ENCODE assay signal across 8 mouse cellular contexts in the genomic region with DNA sequence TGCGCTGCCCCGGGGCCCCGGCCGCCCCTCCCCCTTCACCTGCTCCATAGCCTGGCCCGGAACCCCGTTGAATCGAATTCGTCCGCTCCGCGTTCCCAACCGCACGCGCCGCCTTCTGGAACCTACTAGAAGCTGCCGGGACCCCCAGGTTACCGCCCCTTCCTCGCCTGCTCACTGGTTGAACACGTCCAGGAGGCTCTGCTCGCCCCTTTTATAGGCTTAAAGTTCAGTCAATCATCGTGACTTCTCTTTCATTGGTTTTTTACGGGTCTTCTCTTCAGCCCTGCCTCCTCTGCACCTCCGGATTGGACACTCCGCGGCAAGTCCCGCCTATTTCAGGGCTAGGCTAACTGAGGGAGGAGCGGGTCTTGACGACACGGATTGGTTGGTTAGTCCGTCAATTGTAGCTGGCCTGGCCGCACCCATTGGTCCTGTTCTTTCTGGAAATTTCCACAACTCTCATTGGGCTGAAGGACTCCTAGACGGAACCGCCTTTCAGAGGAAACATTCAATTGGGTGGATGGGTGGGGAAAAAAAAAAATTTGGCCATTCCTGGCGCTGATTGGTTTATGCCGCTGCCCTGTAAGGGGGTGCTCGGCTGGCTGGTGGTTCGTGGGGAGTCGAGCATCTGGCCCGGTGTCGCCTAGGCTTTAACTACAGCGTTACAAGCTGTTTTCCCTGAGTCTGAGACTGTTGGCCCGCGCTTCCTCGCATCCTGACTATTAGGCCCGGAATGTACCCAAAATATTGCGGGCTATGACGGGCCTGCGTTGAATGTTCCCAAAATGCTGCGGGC. TPM values are rescaled to one million over a fixed set of nuclear protein-coding genes. Genes with fewer than 3 reads are reported as not detected.
DNase-seq lines count a peak whose midpoint lies in the region; ATAC-seq and TF ChIP-seq lines count a peak whose summit lies in the region.

A gene (minus strand): TSS at position 127 of the 796 bp plus-strand sequence.

- peak; percentile 97 for ATAC-seq in frontal cortex, adult (ENCODE audit: low TSS enrichment)
- ATAC-seq in lung, postnatal 0 days, result peak; percentile 99

- TF ChIP-seq CTCF in lung, postnatal 0 days (IDR thresholded peaks at IDR 0.05), result peak; percentile 67

- peak; percentile 85 for TF ChIP-seq EP300 in lung, postnatal 0 days (IDR thresholded peaks at IDR 0.05)

- peak within 1 kb of the TSS; percentile 82 for H3K4me2 ChIP-seq in lung, postnatal 0 days (replicated peaks; ENCODE audit: low read depth, low read length)

- no peaks in the 10 kb centered on the region for H3K9me3 ChIP-seq in hindbrain, embryonic 10.5 days
- H3K9me3 ChIP-seq in lung, postnatal 0 days (ENCODE audit: low read length), result no peaks in the 10 kb centered on the region

- peak within 1 kb of the TSS; percentile 94 for H3K4me3 ChIP-seq in hindbrain, embryonic 10.5 days
- peak within 1 kb of the TSS; percentile 75 for H3K4me3 ChIP-seq in lung, postnatal 0 days (ENCODE audit: low read depth, low read length)

- WGBS in hindbrain, embryonic 10.5 days, result under 1% methylated on average over 49 of the region's 49 CpGs
- WGBS in lung, postnatal 0 days, result under 1% methylated on average over 46 of the region's 49 CpGs

- DNase-seq in MN1 (ENCODE audit: low spot score), result peak; percentile 99
- DNase-seq in cerebellum, adult 9-10 months, result peak; percentile 100
- DNase-seq in hindbrain, embryonic 10.5 days (ENCODE audit: low spot score), result peak; percentile 99
- peak; percentile 100 for DNase-seq in layer of hippocampus, adult 9-11 months
- peak; percentile 100 for DNase-seq in lung, postnatal 0 days (ENCODE audit: low spot score)
- DNase-seq in ovary, postnatal 14 days (ENCODE audit: low spot score), result peak; percentile 94
- peak; percentile 98 for DNase-seq in thymus, postnatal 14 days

- peak within 1 kb of the TSS; percentile 64 for H3K9ac ChIP-seq in lung, postnatal 0 days (replicated peaks; ENCODE audit: low read depth)

- no peaks in the 10 kb centered on the region for H3K27me3 ChIP-seq in hindbrain, embryonic 10.5 days (ENCODE audit: insufficient read depth, poor library complexity, severe bottlenecking)
- H3K27me3 ChIP-seq in lung, postnatal 0 days (replicated peaks; ENCODE audit: insufficient read depth, low read length), result no peaks in the 10 kb centered on the region

- peaks cover 32% of the 10 kb centered on the region for H3K36me3 ChIP-seq in hindbrain, embryonic 10.5 days
- no peaks in the 10 kb centered on the region for H3K36me3 ChIP-seq in lung, postnatal 0 days (ENCODE audit: insufficient read depth, low read length)

- peaks cover 30% of the 10 kb centered on the region for H3K4me1 ChIP-seq in hindbrain, embryonic 10.5 days (replicated peaks)
- no peaks in the 10 kb centered on the region for H3K4me1 ChIP-seq in lung, postnatal 0 days (ENCODE audit: insufficient read depth, low read depth, low read length)

- H3K27ac ChIP-seq in hindbrain, embryonic 10.5 days, result peak within 1 kb of the TSS; percentile 98
- H3K27ac ChIP-seq in lung, postnatal 0 days (ENCODE audit: low read length), result peak within 1 kb of the TSS; percentile 94

RNA-seq across cellular contexts. Expression of the gene that starts here (rescaled TPM):
- polyA plus RNA-seq in hindbrain, embryonic 10.5 days (2016; fragmentation: Nextera tagmentation; extraction: Ambion mirVana), result 372 and 451 TPM in 2 replicates
- 51.8 and 58.5 TPM in 2 replicates for polyA plus RNA-seq in lung, postnatal 0 days (2015; fragmentation: Nextera tagmentation; extraction: Ambion mirVana)

Comparison
In these comparisons a context has a peak if more than half of its experiments do, and no peak if none do; other contexts are left out.
1. Peak in every context shown above with its lines: DNase-seq, ATAC-seq, H3K4me3 ChIP-seq and H3K27ac ChIP-seq.